Mouse (Mus musculus) embryonic fibroblast, embryonic 13.5 days (primary cell): ENCODE results near the gene Pip5k1c.

ENCODE experiments used
- CTCF ChIP-seq: IDR thresholded peaks from 2 replicates; pipeline ENCODE4 v1.5.1; 2011; ENCODE audit warnings: mild to moderate bottlenecking, control low read depth, low read length, moderate library complexity, borderline replicate concordance; ENCODE audit not compliant: insufficient read depth
- POLR2A ChIP-seq: IDR thresholded peaks from 2 replicates; pipeline ENCODE4 v1.6.1; 2011; ENCODE audit warnings: low read depth, mild to moderate bottlenecking, control low read depth, low read length, moderate library complexity

DNA sequence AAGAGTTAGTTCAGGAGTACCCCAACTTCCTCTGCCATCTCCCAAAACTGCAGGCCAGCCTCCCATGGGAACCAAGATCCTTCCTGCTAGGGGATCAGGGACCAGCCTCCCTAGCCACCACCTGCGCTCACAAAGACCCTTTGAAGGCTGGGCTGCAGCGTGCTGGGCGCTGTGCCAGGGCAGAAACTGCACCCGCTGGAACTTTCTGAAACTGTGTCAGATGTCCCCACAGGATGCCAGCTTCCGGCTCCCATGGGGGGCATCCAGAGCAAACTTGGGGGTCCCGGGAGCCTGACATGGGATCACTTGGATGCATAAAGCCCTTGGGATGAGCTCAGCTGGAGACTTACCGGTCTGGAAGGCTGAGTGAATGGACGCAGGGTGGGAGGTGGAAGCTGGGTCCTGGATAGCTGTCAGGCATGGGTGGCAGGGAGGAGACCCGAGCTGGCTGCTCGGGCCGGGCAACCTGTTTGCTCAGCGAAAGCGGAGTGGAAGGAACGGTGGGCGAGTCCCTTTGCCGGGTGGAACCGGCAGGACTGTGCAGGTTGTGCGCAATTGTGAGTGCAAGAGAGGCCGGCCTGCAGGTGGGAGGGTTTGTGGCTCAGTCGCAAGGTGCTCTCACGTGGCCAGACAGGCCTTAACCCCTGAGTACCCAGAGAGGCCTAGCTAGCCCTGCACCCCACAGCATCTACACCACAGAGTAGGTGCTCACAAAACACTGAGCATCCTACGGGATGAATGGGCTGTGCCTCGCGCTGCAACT is 1.9 kb upstream of the Pip5k1c start:
- TF ChIP-seq POLR2A: no peak
- no peak for TF ChIP-seq CTCF
